Mouse (Mus musculus) cerebellum, adult 9-11 months (tissue): ENCODE measurements around the gene Ddah2.
A peak's percentile ranks its signal among the peaks of the same experiment; 100 is the strongest.

ENCODE experiments used
- DNase-seq: peaks from one replicate; pipeline ENCODE4 v3.0.0; 2022

Ddah2 gene

GRCm38 (mm10) chr17:35105740-35106389 is 47.0 kb downstream of the Ddah2 start:
- DNase-seq = peak; percentile 81

- DNase-seq = no peak
These were observed 47.7 kb downstream of the Ddah2 start for GRCm38 (mm10) chr17:35106522-35106921.

GRCm38 (mm10) chr17:35108097-35108496 is 49.3 kb downstream of the Ddah2 start, which contains the start of gene Ly6g5c:
TSS of gene Ly6g5c (plus strand) at chr17:35108279.
- peak; percentile 81 for DNase-seq
